Mouse (Mus musculus) brain, embryonic 14.5 days (tissue): ENCODE data around the gene Slc12a6. TPM values are rescaled to one million over a fixed set of nuclear protein-coding genes. Genes with fewer than 3 reads are reported as not detected.

Source experiments
- DNase-seq: peaks from one replicate; pipeline ENCODE4 v3.0.0-alpha.2; 2011; ENCODE audit warnings: low read depth
- CTCF ChIP-seq: fragments of 200-500 bp; IDR thresholded peaks from 2 replicates; pipeline ENCODE4 v1.5.1; 2012; ENCODE audit warnings: inconsistent platforms, mild to moderate bottlenecking, moderate library complexity, borderline replicate concordance; ENCODE audit not compliant: insufficient read depth, insufficient read length; ENCODE audit errors: extremely low read depth
- POLR2A ChIP-seq: fragments of 200-500 bp; IDR thresholded peaks from 2 replicates; pipeline ENCODE4 v1.6.1; 2012; ENCODE audit warnings: mild to moderate bottlenecking, inconsistent platforms, borderline replicate concordance; ENCODE audit not compliant: poor library complexity, insufficient read depth, insufficient read length, severe bottlenecking; ENCODE audit errors: extremely low read depth
- polyA plus RNA-seq: library from polyadenylated mRNA; depleted of rRNA; stranded (reverse); fragments of >200 nt; gene quantifications from 2 replicates; pipeline ENCODE4 v1.2.3, GENCODE M21; 2012; rRNA removed

Gene Slc12a6
- polyA plus RNA-seq, 1 experiment = 52.9 TPM

- DNase-seq = no peak
- no peak for TF ChIP-seq POLR2A
- no peak for TF ChIP-seq CTCF
Observed at GRCm38 (mm10) chr2:112381219-112381618, 115.6 kb downstream of the Slc12a6 start.

GRCm38 (mm10) chr2:112390843-112391242, 125.2 kb downstream of the Slc12a6 start:
- no peak for TF ChIP-seq POLR2A
- no peak for TF ChIP-seq CTCF
- no peak for DNase-seq

- TF ChIP-seq CTCF = no peak
- no peak for DNase-seq
Observed at GRCm38 (mm10) chr2:112391346-112392000, 125.8 kb downstream of the Slc12a6 start.

- TF ChIP-seq CTCF = no peak
- no peak for TF ChIP-seq POLR2A
Observed at GRCm38 (mm10) chr2:112392689-112393088, 127.1 kb downstream of the Slc12a6 start.

GRCm38 (mm10) chr2:112393958-112394357, 128.3 kb downstream of the Slc12a6 start:
- TF ChIP-seq CTCF (no peak), POLR2A (no peak)
- no peak for DNase-seq

More at GRCm38 (mm10) chr2:112392689-112393088, 127.1 kb downstream of the Slc12a6 start:
- DNase-seq = no peak

- DNase-seq = no peak
- TF ChIP-seq CTCF (no peak), POLR2A (no peak)
Observed at GRCm38 (mm10) chr2:112396649-112397048, 131.0 kb downstream of the Slc12a6 start.

GRCm38 (mm10) chr2:112407030-112407429, 141.4 kb downstream of the Slc12a6 start:
- no peak for TF ChIP-seq POLR2A
- TF ChIP-seq CTCF = no peak

More at GRCm38 (mm10) chr2:112407030-112407429, 141.4 kb downstream of the Slc12a6 start:
- DNase-seq = no peak

Other genes starting within 250 kb of the Slc12a6 start
- gene Olfr1311, start 241.4 kb upstream of the Slc12a6 start, polyA plus RNA-seq = not detected in 2 replicates
- 0.03 TPM in 1 of 2 replicates, not detected in the other for gene Olfr1312, start 215.6 kb upstream of the Slc12a6 start, polyA plus RNA-seq
- gene Olfr1313, start 188.0 kb upstream of the Slc12a6 start, polyA plus RNA-seq = not detected in 2 replicates
- gene Olfr1314, start 169.0 kb upstream of the Slc12a6 start, polyA plus RNA-seq = not detected in 2 replicates
- gene Olfr1315-ps1, start 150.4 kb upstream of the Slc12a6 start, polyA plus RNA-seq = not detected in 2 replicates
- 0.01 and 0.05 TPM in 2 replicates for gene Olfr1316, start 130.8 kb upstream of the Slc12a6 start, polyA plus RNA-seq
- gene Olfr1317, start 125.5 kb upstream of the Slc12a6 start, polyA plus RNA-seq = not detected in 2 replicates
- not detected in 2 replicates for gene Olfr1318, start 111.6 kb upstream of the Slc12a6 start, polyA plus RNA-seq
- gene Lpcat4, start 26.4 kb upstream of the Slc12a6 start, polyA plus RNA-seq = 56.2 and 59.4 TPM in 2 replicates
- gene Nutm1, start 6.5 kb upstream of the Slc12a6 start, polyA plus RNA-seq = not detected in 2 replicates
- 95.9 and 145 TPM in 2 replicates for gene Nop10, start 3.9 kb upstream of the Slc12a6 start, polyA plus RNA-seq
- gene Gm21985, start 489 bp downstream of the Slc12a6 start, polyA plus RNA-seq = not detected in 2 replicates
- gene Emc4, start 102.2 kb downstream of the Slc12a6 start, polyA plus RNA-seq = 103 and 105 TPM in 2 replicates
- gene Katnbl1, start 113.4 kb downstream of the Slc12a6 start, polyA plus RNA-seq = 18.2 and 19.4 TPM in 2 replicates
- 10.0 and 10.2 TPM in 2 replicates for gene Emc7, start 189.2 kb downstream of the Slc12a6 start, polyA plus RNA-seq
- 0.21 and 0.63 TPM in 2 replicates for gene Chrm5, start 214.9 kb downstream of the Slc12a6 start, polyA plus RNA-seq
- 6.5 and 7.2 TPM in 2 replicates for gene Aven, start 227.1 kb downstream of the Slc12a6 start, polyA plus RNA-seq